Mouse (Mus musculus) heart, adult 8-10 months (tissue): Measurements from ENCODE around the gene Celsr2. TPM values are rescaled to one million over a fixed set of nuclear protein-coding genes. Genes with fewer than 3 reads are reported as not detected.

Source experiments
- DNase-seq: peaks from one replicate; pipeline ENCODE4 v3.0.0; 2022; ENCODE audit warnings: low spot score
- total RNA-seq, 4 experiments: library from RNA; stranded (reverse); gene quantifications; 2 replicates each; pipeline ENCODE4 v1.2.4; 2022

The Celsr2 gene
- 10 to 100 TPM in 2 of 4 experiments, 1 to 10 TPM in 2; 7.4 to 10.9 (median 9.0) TPM for total RNA-seq

- no peak for DNase-seq
These were observed at the start of gene Celsr2 for GRCm38 (mm10) chr3:108414857-108415830. Gene Celsr2 (minus strand): TSS chr3:108415552.

GRCm38 (mm10) chr3:108458866-108459265, 43.5 kb upstream of the Celsr2 start:
- no peak for DNase-seq

GRCm38 (mm10) chr3:108458380-108458779, 43.0 kb upstream of the Celsr2 start:
- DNase-seq = no peak

GRCm38 (mm10) chr3:108454172-108454571, 38.8 kb upstream of the Celsr2 start:
- DNase-seq = no peak

GRCm38 (mm10) chr3:108451969-108452368, 36.6 kb upstream of the Celsr2 start:
- DNase-seq = no peak

DNA sequence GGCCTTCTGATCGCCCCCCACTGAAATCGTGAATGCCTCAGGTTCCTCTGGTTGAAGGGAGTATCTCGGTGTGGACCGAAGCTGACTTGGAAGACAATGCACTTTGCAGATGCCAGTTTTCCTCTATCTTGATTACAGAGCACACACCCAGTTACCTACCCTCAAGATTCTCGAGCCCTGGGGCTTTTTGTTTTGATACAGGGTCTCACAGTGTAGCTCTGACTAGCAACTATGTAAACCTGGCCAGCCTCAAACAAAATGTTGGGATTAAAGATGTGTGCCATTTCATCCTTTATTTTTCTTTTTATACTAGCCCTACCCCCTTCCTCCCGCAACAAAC, 30.0 kb upstream of the Celsr2 start:
- no peak for DNase-seq

GRCm38 (mm10) chr3:108444698-108445365, 29.5 kb upstream of the Celsr2 start, which contains the start of gene Sars:
Gene Sars (minus strand): TSS chr3:108445209.
- DNase-seq = peak; percentile 89

DNA sequence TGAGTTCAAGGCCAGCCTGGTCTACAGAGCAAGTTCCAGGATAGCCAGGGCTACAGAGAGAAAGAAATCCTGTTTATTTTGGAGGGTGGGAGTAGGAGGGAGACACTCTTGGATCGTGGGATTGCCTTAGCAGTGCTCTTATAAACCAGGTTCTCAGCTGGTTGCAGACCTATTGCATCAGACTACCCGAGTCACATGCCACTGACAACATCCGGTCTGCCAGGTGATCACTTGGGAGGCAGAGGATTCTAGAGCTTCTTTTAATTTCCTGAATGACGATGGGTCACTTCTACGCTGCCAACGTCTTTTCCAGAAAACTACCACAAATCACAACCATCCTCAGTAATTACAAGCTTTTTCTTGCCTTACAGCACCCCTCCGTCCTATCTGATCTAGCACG, 28.7 kb upstream of the Celsr2 start:
- peak; percentile 28 for DNase-seq

DNA sequence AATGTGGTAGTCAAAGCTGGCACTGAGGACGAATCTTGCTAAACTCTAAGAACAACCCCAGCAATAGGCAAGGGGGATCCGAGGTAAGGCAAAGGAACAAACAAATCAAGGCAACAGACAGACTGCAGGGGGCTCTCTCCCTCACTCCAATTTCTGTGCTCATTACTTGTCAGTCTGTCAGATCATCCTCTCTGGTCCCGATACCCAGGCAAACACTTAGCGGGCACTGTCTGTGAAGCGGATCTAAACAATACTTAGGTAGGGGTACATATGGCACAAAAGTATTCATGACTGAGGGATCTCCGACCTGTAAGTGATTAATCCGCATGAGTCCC, 21.0 kb upstream of the Celsr2 start:
- DNase-seq = no peak

- peak; percentile 44 for DNase-seq
These were observed 20.5 kb upstream of the Celsr2 start for GRCm38 (mm10) chr3:108435701-108436379.

GRCm38 (mm10) chr3:108433881-108434495, 18.6 kb upstream of the Celsr2 start:
- DNase-seq = no peak

- DNase-seq = no peak
These were observed 18.0 kb upstream of the Celsr2 start for GRCm38 (mm10) chr3:108433188-108433880.

DNA sequence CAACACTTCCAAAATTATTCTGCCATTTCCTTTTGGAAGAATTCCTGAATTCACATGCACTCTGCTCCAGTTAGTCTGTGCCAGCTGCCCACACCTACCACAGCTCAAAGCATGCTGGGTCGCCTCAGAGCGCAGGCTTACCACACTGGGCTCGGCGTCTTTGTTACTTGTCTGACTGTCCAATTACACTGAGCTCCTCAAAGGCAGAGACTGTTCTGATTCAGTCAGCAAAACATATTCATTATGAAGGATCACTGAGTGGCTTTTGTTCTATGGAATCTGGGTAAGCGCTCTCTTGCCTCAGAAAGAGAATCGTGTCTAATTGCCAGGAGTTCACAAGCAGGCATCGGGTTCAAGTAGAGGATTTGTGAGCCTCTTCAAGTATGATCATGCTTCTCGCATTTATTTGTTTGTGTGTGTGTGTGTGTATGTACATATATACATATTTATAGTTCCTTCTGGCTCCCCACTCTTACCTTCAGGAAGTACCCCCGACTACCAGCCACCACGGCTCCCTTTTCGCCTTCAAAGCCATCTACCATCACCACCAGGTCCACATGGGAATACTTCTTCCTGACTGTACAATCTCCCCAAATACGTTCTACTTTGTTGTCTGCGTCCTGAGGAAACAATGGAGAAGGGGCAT, 17.3 kb upstream of the Celsr2 start:
- no peak for DNase-seq

DNA sequence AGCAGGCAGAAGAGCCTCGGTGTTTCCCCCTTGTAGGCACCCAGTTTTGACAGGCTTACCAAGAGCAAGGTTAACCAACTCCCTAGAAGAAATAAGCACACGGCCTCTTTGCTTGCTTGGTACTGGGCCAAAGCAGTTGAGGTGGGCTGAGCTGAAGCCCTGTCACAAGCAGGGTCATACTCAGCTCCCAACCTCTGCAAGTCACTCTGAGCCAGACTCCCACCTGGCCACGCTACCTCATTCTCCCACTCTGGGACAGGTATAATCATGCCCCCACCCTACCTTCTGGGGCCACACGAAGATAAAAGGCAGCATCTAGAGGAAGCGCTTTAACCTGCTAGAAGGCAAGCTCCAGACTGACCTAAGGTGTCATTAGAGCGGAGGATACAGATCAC, 10.3 kb upstream of the Celsr2 start:
- DNase-seq = no peak

GRCm38 (mm10) chr3:108424944-108425623, 9.7 kb upstream of the Celsr2 start:
- no peak for DNase-seq

GRCm38 (mm10) chr3:108423844-108424801, 8.8 kb upstream of the Celsr2 start:
- peak; percentile 26 for DNase-seq

DNA sequence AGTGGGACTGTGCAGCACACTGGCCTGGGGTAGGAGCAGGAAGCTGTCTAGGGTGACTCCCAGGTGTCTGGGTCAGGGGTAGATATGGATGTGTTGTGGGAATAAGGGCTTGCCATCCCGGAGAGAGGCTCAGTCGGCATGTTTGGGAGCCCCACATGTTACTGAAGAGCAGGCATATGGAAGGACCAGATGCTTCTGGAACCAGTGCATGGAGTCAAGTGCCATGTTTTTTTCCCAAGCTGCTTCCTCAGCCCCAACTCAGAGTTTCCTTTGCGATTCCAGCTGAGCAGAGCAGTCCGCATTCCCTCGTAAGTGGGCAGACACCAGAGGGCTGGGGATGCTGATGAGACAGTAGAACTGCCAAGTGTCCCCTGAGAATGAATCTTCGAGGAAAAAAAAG, 7.7 kb upstream of the Celsr2 start:
- DNase-seq = no peak

DNA sequence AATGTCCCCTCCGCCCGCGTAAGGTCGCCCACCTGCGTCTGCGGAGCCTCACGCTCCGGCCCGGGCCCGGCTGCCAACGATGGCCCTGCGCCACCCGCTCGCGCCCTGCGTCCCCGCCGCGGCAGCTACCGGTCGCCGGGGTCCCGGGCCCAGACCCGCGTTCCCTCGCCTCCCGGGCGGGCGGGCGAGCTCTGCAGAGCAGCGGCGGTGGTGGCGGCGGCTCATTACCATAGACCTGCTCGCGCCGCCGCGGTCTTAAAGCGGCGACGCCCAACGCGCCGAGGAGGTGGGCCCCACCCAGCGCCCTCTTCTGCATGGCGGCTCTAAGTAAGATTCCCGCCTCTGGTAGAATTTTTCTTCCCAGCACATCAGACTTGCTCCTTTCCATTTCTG, 475 bp upstream of the Celsr2 start:
- peak; percentile 23 for DNase-seq
